Mouse (Mus musculus) forebrain, embryonic 16.5 days (tissue): ENCODE data around the gene Krtap10-4. TPM values are rescaled to one million over a fixed set of nuclear protein-coding genes. Genes with fewer than 3 reads are reported as not detected.
"Not testable (repeated sequence)": the region's sequence is repeated elsewhere in the genome, so short reads cannot be mapped to it uniquely, and the experiment has no call there.

Source experiments
- ATAC-seq: fragments of 200-750 bp; cut with Nextera tagmentation; 2 replicates; pipeline ENCODE4 v1.8.0; 2017; ENCODE audit warnings: mild to moderate bottlenecking, moderate library complexity
- H3K27ac ChIP-seq: fragments of 300-500 bp; sonication (generic); 2 replicates; pipeline ENCODE4 v1.5.1; 2014; ENCODE audit warnings: low read length, control low read depth
- H3K27me3 ChIP-seq: fragments of 300-500 bp; sonication (generic); replicated peaks from 2 replicates; pipeline ENCODE4 v1.6.1; 2014; ENCODE audit warnings: low read length; ENCODE audit not compliant: control insufficient read depth, insufficient read depth
- H3K36me3 ChIP-seq: fragments of 300-500 bp; sonication (generic); 2 replicates; pipeline ENCODE4 v1.6.1; 2014; ENCODE audit not compliant: control insufficient read depth, insufficient read depth
- H3K4me1 ChIP-seq: fragments of 300-500 bp; sonication (generic); replicated peaks from 2 replicates; pipeline ENCODE4 v1.6.1; 2014; ENCODE audit warnings: low read length; ENCODE audit not compliant: control insufficient read depth, insufficient read depth
- H3K4me2 ChIP-seq: fragments of 300-500 bp; sonication (generic); 2 replicates; pipeline ENCODE4 v1.6.1; 2014; ENCODE audit warnings: mild to moderate bottlenecking, low read length, control low read depth
- H3K4me3 ChIP-seq: fragments of 300-500 bp; sonication (generic); replicated peaks from 2 replicates; pipeline ENCODE4 v1.5.1; 2014; ENCODE audit warnings: mild to moderate bottlenecking, low read length, control low read depth
- H3K9ac ChIP-seq: fragments of 300-500 bp; sonication (generic); replicated peaks from 2 replicates; pipeline ENCODE4 v1.6.1; 2014; ENCODE audit warnings: low read depth, low read length, control low read depth
- H3K9me3 ChIP-seq: fragments of 300-500 bp; sonication (generic); 2 replicates; pipeline ENCODE4 v1.6.1; 2016; ENCODE audit warnings: low read length; ENCODE audit not compliant: control insufficient read depth
- WGBS: fragments of 180-500 bp; shearing (Covaris S2); extraction: QIAGEN DNeasy Blood & Tissue Kit; methylation state at CpG from one replicate; pipeline ENCODE4 v1.1.7; 2014; 5-methylcytosine and 5-hydroxymethylcytosine counted together
- polyA plus RNA-seq: library from polyadenylated mRNA; unstranded; fragments of >200 nt; fragmentation: Nextera tagmentation; extraction: Ambion mirVana; gene quantifications from 2 replicates; pipeline ENCODE4 v1.2.1, GENCODE M21; 2015

The Krtap10-4 gene
- polyA plus RNA-seq, 1 experiment from 2014 or later, result not detected

DNA sequence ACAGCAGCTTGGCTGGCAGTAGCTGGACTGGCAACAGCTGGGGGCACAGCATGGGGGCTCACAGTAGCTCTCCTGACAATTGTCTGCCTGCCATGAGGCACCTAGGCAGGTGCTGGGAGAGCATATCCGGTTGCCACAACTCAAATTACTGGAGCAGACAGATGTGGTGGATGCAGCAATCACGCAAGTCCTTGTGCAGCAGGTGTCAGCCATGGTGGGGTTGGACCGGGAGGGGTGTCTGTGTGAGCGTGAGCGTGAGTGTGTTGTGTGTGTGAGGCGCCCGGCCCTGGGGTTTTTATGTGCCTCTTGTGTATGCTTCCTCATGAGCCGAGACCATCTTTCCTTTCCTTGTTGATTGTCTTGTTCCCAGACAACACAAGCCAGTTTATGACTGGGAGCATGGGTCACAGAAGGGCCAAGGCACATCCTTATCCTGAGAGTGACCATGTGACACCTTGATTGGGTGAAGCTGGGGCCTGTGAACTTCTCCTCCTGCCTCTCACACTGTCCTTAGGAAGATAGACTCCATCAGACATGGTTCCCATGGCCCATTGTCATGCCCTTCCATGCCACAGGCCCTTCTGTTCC, 27.9 kb downstream of the Krtap10-4 start, which contains the start of gene Gm19668:
TSS of gene Gm19668 (minus strand) at position 213 of the 588 bp plus-strand sequence.
- no peak for ATAC-seq
- Histone ChIP-seq H3K27ac (0 out of 2 replicates have a peak within 1 kb of the TSS, but pooled peaks have one; percentile 10), H3K36me3 (no peaks in the 10 kb centered on the region), H3K4me2 (no peak within 1 kb of the TSS), H3K4me3 (no peak within 1 kb of the TSS), H3K4me1 (no peaks in the 10 kb centered on the region), H3K9me3 (no peaks in the 10 kb centered on the region), H3K27me3 (no peaks in the 10 kb centered on the region), H3K9ac (no peak within 1 kb of the TSS)
- 67% methylated on average over 8 of the region's 8 CpGs for WGBS

DNA sequence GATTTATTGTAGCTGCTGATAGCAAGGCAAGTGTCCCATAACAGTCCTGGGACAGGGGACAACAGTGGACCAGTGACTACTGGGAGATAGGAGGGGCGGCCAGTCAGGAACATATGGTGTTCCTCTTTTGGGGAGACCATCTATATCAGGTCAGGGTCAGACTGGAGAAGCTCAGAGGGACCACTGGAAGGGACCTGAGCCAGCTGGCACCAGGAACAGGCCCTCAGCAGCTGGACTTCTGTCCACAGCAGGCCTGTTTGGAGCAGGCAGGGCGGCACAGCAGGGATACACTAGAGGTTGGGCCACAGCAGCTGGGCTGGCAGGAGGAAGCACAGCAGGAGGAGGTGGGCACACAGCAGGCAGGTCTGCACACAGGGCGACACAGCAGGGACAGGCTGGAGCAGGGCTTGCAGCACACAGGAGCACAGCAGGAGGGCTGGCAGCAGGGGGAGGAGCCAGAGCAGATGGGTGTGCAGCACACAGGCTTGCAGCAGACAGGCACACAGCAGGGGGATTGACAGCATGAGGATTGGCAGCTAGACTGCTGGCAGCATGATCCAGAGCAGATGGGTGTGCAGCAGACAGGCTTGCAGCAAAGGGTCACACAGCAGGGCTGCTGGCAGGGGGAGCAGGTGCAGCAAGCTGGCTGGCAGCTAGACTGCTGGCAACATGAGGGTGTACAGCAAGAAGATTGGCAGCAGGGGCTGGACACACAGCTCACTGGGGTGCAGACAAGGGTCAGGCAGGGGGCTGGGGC, 28.6 kb downstream of the Krtap10-4 start:
- H3K36me3 ChIP-seq, H3K4me2 ChIP-seq, H3K9ac ChIP-seq, H3K4me3 ChIP-seq, H3K9me3 ChIP-seq, H3K27me3 ChIP-seq, ATAC-seq, H3K4me1 ChIP-seq: not testable (repeated sequence)
- WGBS, result 32% methylated on average over 3 of the region's 3 CpGs
- 0 out of 2 replicates have a peak overlapping the region, but pooled peaks have one; percentile 10 for H3K27ac ChIP-seq

DNA sequence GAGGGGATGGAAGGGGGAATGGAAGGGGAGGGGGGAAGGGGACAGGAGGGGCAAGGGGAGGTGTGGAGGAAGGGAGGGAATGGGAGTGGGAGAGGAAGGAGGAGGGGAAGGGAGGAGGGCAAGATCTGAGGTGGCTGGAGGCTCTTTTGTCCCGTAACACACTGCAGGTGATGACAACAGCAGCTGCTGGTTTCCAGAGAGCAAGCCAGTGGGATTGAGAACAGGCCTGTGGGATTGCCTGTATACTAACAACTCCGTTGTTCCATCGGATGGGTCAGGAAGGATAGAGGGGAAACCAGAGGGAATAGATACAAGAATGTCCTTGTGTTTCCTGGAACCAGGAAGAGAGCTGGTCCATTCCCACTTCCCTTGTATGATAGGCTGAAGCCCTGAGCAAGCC, 29.2 kb downstream of the Krtap10-4 start:
- H3K4me2 ChIP-seq, result no peak overlapping the region
- H3K27me3 ChIP-seq, result no peaks in the 10 kb centered on the region
- no peaks in the 10 kb centered on the region for H3K9me3 ChIP-seq
- ATAC-seq, result no peak
- 15% methylated on average over 3 of the region's 3 CpGs for WGBS
- H3K9ac ChIP-seq, result no peak overlapping the region
- no peak overlapping the region for H3K27ac ChIP-seq
- no peaks in the 10 kb centered on the region for H3K36me3 ChIP-seq
- H3K4me1 ChIP-seq, result no peaks in the 10 kb centered on the region
- no peak overlapping the region for H3K4me3 ChIP-seq

DNA sequence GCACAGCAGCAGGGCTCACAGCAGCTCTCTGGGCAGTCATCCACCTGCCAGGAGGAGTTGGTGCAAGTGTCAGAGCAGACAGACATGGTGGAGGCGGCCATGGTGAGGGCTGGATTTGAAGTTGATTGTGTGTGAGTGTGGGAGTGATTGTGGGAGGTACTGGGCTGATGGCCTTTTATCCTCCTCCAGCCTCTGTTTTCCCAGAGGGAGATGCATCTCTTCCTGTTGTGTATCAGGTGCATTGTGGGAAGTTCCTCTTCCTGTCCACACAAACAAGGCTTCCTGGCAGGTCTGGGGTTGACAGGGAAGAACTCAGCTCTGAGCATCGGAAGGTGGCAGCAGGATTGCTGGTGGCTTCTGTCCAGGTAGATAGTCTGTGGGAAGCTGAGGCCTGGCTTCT, 31.9 kb downstream of the Krtap10-4 start, which contains the start of gene Gm9639:
TSS of gene Gm9639 (minus strand) at position 101 of the 400 bp plus-strand sequence.
- WGBS, result 55% methylated on average over 2 of the region's 2 CpGs

DNA sequence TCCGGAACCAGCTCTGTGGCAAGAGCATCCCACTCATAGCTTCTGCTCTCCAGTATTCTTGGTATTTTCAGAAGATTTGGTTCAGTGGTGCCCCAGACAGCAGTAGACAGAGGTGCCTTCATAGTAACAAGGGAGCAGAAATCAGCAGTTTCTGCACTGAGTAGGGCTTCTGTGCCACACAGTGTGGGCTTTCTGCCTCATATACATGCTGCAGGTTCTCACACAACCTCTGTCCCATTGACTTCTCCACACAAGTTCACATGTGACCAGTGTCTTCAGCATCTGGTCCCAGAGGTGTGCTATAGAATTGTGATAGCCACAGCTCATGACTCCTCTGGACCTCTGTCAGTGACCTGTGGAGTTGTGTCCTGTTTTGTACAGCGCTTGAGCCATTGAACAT, 38.3 kb downstream of the Krtap10-4 start:
- H3K9ac ChIP-seq, result no peak overlapping the region
- H3K4me2 ChIP-seq, result no peak overlapping the region
- no peak overlapping the region for H3K27ac ChIP-seq
- no peaks in the 10 kb centered on the region for H3K4me1 ChIP-seq
- no peaks in the 10 kb centered on the region for H3K9me3 ChIP-seq
- H3K4me3 ChIP-seq, result no peak overlapping the region
- no peaks in the 10 kb centered on the region for H3K27me3 ChIP-seq
- no peaks in the 10 kb centered on the region for H3K36me3 ChIP-seq
- 94% methylated on average over 2 of the region's 2 CpGs for WGBS
- ATAC-seq, result no peak

More for the DNA sequence above, 31.9 kb downstream of the Krtap10-4 start, which contains the start of gene Gm9639:
- Histone ChIP-seq H3K4me1 (no peaks in the 10 kb centered on the region), H3K9ac (no peak within 1 kb of the TSS), H3K4me2 (no peak within 1 kb of the TSS), H3K27me3 (no peaks in the 10 kb centered on the region), H3K4me3 (no peak within 1 kb of the TSS), H3K9me3 (no peaks in the 10 kb centered on the region), H3K27ac (no peak within 1 kb of the TSS), H3K36me3 (no peaks in the 10 kb centered on the region)
- ATAC-seq, result no peak

DNA sequence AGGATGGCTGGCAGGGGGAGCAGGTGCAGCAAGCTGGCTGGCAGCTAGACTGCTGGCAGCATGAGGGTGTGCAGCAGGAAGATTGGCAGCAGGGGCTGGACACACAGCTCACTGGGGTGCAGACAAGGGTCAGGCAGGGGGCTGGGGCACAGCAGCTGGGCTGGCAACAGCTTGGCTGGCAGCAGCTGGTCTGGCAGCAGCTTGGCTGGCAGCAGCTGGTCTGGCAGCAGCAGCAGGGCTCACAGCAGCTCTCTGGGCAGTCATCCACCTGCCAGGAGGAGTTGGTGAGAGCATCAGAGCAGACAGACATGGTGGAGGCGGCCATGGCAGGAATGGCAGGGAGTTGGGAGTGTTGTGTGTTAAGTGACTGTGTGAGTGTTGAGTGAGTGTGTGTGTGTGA, 39.0 kb downstream of the Krtap10-4 start, which contains the start of gene Gm7137:
TSS of gene Gm7137 (minus strand) at position 325 of the 400 bp plus-strand sequence.
- not testable (repeated sequence) for H3K4me3 ChIP-seq, H3K27me3 ChIP-seq, H3K4me2 ChIP-seq, H3K36me3 ChIP-seq, H3K27ac ChIP-seq, H3K4me1 ChIP-seq, H3K9me3 ChIP-seq, ATAC-seq, H3K9ac ChIP-seq
- no CpG with 5 or more reads among the region's 1 CpGs for WGBS

DNA sequence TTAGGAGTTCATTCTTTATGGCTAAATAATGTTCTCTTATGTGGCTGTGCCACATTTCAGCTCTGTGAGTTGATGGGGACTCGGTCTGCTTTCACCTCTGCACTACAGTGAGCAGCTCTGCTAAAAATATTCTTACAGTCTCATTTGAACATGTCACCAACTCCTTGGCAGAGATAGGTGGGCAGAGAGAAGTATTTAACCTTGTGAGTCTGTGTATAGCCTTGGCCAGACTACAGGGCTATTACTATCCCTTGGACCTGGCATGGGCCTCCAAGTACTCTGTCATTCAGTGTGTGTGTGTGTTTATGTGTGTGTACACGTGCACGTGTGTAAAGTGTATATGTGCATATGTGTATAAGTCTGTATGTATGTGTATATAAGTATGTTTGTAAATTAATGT, 43.5 kb downstream of the Krtap10-4 start:
- not testable (repeated sequence) for ATAC-seq, H3K9me3 ChIP-seq, H3K36me3 ChIP-seq, H3K4me1 ChIP-seq, H3K27ac ChIP-seq, H3K27me3 ChIP-seq, H3K4me3 ChIP-seq, H3K4me2 ChIP-seq, H3K9ac ChIP-seq
- WGBS, result 100% methylated on average over 1 of the region's 3 CpGs

DNA sequence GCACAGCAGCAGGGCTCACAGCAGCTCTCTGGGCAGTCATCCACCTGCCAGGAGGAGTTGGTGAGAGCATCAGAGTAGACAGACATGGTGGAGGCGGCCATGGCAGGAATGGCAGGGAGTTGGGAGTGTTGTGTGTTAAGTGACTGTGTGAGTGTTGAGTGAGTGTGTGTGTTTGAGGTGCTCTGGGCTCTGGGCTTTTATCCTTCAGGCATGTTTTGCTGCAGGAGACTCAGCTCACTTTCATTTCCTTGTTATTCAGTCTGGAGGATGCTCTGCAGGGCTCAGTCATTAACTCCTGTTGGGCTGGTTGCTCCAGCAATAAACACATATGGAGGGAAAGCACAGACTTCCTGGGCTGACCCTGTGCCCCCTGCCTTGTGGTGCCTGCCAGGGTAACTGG, 44.5 kb downstream of the Krtap10-4 start, which contains the start of gene Gm3250:
TSS of gene Gm3250 (minus strand) at position 101 of the 400 bp plus-strand sequence.
- H3K4me3 ChIP-seq, H3K9ac ChIP-seq, H3K36me3 ChIP-seq, H3K27ac ChIP-seq, H3K4me1 ChIP-seq, ATAC-seq, H3K9me3 ChIP-seq, H3K4me2 ChIP-seq, H3K27me3 ChIP-seq: not testable (repeated sequence)
- 60% methylated on average over 1 of the region's 1 CpGs for WGBS

DNA sequence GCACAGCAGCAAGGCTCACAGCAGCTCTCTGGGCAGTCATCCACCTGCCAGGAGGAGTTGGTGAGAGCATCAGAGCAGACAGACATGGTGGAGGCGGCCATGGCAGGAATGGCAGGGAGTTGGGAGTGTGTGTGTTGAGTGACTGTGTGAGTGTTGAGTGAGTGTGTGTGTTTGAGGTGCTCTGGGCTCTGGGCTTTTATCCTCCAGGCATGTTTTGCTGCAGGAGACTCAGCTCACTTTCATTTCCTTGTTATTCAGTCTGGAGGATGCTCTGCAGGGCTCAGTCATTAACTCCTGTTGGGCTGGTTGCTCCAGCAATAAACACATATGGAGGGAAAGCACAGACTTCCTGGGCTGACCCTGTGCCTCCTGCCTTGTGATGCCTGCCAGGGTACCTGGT, 50.1 kb downstream of the Krtap10-4 start, which contains the start of gene Gm7138:
TSS of gene Gm7138 (minus strand) at position 101 of the 400 bp plus-strand sequence.
- ATAC-seq, H3K9ac ChIP-seq, H3K27me3 ChIP-seq, H3K27ac ChIP-seq, H3K4me1 ChIP-seq, H3K9me3 ChIP-seq, H3K36me3 ChIP-seq, H3K4me2 ChIP-seq, H3K4me3 ChIP-seq: not testable (repeated sequence)
- 50% methylated on average over 1 of the region's 1 CpGs for WGBS
